Mouse (Mus musculus): ENCODE results near the gene Tcf12. TPM values are rescaled to one million over a fixed set of nuclear protein-coding genes. Genes with fewer than 3 reads are reported as not detected.
A peak's percentile ranks its signal among the peaks of the same experiment; 100 is the strongest.

Gene Tcf12
- total RNA-seq, 2 experiments from 2014 or later, result 41.0 to 50.0 TPM

DNA sequence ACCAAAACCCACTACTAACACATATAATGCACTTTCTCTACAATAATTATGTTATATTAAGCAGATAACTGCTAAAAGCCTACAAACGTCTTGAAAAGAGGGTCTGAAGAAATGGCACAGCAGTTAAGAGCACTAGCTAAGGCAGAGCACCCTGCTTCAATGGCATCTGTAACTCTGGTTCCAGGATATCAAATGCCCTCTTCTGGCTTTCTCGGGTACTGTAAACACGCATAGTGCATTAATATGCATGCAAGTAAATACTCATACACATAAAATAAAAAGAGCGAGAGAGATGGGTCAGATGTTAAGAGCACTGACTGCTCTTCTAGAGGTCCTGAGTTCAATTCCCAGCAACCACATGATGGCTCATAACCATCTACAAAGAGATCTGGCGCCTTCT is 17.0 kb downstream of the Tcf12 start:
- intact Hi-C loops (cut with DNase I), result no loop called here
- no peak for DNase-seq (ENCODE audit: extremely low spot score in 1 of 2, low spot score in 2 of 2)

DNA sequence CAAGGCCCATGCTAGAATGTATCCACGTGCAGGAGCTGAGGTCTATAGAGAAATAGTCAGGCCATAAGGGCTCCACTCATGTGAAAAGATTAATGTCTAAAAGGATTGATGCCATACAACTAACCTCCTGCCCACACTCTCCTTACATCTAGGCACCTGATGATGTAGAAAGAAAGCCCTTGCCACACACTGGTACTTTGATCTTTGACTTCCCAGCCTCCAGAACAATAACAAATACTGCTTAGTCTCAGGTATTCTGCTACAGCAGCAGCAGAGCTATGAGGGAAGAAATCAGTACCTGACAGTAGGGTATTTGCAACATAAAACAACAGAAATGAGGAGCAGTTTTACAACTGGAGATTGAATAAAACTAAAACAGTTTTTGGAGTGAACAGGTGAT is 19.5 kb downstream of the Tcf12 start:
- DNase-seq (ENCODE audit: extremely low spot score in 1 of 2, low spot score in 2 of 2), result no peak

DNA sequence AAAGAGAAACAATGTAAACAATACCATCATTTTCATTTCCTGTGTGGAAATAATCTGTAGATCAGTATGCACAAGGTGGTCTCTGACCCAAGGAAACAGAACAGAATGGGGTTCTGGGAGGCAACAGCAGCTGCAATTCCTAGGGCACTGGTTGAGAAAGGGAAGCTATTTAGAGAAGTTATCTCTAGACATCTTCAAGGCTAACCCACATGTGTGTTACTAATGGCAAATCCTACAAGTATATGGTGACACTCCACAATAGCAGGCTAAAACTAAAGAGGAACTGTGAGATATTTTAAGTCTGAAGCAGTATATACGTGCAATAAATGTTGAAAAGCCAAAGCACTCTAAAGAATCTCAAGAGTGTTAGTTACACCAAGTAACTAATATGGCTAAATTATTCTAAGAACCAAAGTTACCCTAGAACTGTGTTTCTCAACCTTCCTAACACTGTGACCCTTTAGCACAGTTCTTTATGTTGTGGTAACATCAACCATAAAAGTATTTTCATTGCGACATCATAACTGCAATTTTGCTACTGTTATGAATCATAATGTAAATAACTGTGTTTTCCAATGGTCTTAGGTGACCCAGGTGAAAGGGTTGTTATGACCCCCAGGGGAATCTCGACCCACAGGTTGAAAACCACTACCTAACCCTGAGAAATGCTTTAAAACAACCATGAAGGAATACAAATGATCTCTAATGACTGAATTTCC is 22.6 kb downstream of the Tcf12 start:
- no peak for DNase-seq (ENCODE audit: extremely low spot score in 1 of 2, low spot score in 2 of 2)
- intact Hi-C loops (cut with DNase I), result no loop called here

More for the DNA sequence above, 19.5 kb downstream of the Tcf12 start:
- intact Hi-C loops (cut with DNase I), result no loop called here

DNA sequence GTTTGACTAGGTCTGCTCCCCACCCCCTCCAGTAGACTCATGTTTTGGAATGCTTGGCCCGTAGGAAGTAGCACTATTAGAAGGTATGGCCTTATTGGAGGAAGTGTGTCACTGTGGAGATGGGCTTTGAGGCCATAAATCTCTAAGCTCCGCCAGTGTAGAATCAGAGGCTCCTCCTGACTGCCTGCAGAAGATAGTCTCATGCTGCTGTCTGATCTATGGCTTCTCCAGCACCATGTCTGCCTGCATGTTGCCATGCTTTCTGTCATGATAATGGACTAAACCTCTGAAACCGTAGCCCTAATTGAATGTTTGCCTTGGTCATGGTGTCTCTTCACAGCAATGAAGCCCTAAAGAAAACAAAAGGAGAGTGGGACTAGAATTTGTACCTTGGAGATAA is 26.7 kb downstream of the Tcf12 start:
- no peak for DNase-seq (ENCODE audit: extremely low spot score in 1 of 2, low spot score in 2 of 2)
- intact Hi-C loops (cut with DNase I), result no loop called here

DNA sequence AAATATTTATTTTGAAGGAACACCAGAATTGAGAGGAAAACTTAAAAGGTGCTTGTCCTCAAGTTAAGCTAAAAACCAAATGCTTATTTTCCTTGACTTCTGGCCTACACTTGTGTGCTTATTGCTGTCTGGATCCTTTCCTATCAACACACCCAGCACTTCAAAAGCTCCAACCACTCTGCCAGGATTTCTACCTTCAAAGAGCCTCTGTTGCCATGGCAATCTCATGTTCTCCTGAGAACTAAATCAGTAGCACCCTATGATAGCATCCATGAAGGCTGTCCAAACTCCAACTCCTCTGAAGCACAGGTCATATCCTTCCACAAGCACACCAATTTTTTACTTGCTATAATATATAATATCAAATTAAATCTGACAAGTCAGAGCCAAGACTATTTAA is 27.5 kb downstream of the Tcf12 start:
- peak; percentile 38 to 52 for DNase-seq (ENCODE audit: extremely low spot score in 1 of 2, low spot score in 2 of 2)
- intact Hi-C loops (cut with DNase I), result no loop called here

DNA sequence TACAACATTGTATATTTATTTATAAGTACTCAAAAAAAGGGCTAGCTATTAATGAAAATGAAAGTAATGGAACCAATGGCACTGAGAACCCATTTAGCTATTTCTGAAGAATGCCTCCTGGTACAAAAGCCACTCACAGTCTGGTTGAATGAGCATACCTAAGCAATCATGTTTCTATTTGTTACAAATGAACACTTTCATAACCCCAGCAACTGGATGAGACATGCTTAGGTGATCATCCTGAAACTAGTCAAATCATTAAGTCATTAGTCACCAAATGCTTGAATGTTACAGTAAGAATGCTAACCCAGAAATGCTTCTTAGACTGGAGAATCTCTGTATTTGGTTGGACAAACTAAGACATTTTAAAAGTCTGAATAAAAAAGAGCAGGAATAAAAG is 35.5 kb downstream of the Tcf12 start:
- no peak for DNase-seq (ENCODE audit: extremely low spot score in 1 of 2, low spot score in 2 of 2)
- intact Hi-C loops (cut with DNase I), result no loop called here

DNA sequence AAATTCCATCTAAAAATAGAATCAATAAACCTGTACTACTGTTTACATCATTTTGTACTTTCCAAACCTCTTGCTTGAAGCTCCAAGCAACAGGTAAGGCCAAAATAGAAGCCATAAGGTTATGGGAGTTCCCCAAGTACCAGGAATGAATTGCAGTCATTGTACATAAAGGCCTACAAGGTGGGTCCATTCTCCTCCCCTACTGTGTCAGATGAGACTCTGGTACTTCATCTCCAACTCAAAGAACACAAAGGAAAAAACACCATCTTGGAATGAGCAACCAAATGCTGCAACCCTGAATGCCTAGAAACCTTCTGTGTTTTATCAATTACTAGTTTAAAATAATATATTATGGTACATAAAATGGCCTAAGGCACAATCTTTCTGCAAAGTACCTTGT is 45.5 kb downstream of the Tcf12 start:
- intact Hi-C loops (cut with DNase I), result no loop called here
- DNase-seq (ENCODE audit: extremely low spot score in 1 of 2, low spot score in 2 of 2), result no peak

DNA sequence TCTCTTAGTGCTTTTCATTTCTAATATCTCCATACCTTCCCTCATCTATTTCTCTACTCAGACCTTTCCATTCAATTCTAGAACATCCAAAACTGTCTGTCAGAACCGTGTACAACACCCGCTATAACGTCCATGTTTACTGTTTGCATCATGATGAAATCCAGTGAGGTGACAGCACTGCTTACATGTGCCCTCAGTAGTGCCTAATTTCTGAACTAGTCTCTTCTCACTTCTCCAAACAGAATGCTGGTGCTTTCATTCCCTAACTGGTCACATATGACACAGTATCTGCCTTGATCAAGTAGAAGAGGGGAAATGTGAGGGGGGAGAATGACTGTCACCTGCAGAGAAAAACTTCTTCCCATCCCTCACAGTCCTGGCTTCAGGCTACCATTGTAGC is 58.5 kb downstream of the Tcf12 start:
- intact Hi-C loops (cut with DNase I), result no loop called here
- no peak for DNase-seq (ENCODE audit: extremely low spot score in 1 of 2, low spot score in 2 of 2)

DNA sequence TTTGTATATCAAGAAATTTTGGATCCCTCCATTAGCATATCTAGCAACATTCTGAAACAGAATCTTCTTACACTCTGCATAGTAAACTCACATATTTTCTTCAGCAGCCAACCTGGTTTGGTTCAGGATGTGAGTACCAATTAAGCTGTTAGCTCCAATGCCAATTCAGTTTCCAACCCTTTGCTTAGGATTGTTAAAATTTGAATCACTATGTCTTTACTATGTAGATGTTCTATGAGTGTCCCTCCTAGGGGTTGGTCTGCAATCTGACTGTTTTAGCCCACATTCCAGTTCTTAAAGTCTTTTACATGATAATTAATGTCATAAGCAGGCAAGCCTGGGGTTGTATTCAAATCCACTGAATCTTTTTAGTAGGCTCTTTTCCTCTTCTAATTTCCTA is 71.5 kb downstream of the Tcf12 start:
- no peak for DNase-seq (ENCODE audit: extremely low spot score in 1 of 2, low spot score in 2 of 2)
- intact Hi-C loops (cut with DNase I), result no loop called here

DNA sequence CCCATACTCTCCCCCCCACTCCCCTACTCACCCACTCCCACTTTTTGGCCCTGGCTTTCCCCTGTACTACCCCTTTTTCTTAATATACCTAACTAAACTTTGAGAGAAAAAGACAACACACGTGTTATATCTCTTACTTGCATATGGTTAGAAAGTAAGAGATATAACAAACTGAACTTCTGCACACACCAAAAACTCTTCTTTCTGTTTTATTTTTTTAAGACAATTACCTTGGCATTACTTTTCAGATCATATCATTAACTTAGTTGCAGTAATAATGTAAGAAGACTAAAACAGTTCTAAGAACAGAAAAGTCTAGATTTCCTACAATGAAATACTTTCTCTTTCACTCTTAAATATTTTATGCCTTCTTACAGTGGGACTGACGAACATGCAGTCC is 72.3 kb downstream of the Tcf12 start:
- intact Hi-C loops (cut with DNase I), result no loop called here
- no peak for DNase-seq (ENCODE audit: extremely low spot score in 1 of 2, low spot score in 2 of 2)

DNA sequence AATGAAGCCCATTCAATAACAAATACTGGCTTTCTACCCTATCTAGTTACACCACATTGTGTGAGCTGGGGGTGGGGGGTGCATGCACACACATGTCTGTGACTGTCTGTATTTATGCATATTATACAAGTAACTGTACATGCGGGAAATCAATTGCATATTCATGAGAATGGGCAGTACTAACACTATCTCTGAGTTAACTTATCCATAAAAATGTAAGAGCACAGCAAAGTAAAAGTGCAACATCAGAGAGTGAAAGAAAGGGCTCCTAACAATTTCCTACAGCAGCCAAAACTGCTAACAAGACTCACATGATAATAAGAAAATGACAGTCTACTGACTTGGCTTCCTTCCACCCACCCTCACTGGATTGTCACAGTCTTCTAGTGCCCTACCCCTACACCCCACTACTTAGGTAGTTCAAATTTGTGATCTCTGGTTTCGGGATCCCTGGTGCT is 74.6 kb downstream of the Tcf12 start:
- no peak for DNase-seq (ENCODE audit: extremely low spot score in 1 of 2, low spot score in 2 of 2)
- intact Hi-C loops (cut with DNase I), result no loop called here

DNA sequence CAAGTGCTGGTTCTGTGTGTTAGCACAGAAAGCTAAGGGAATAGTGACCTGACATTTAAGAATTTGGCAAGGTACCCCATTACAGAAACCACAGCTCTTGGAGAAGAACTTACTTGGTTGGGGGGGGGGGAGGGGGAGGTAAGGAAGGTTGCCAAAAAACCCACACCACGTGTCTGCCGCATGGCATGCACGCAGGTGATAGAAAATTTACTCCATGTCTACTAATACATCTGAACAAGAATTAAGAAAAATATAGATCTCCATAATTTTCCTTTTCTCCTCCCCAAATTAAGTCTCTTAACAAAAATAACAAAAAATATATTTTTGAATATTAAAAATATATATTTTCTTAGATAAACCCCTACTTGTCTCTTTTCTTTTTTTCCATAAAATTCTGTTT is 75.4 kb downstream of the Tcf12 start:
- DNase-seq (ENCODE audit: extremely low spot score in 1 of 2, low spot score in 2 of 2), result no peak
- intact Hi-C loops (cut with DNase I), result no loop called here

DNA sequence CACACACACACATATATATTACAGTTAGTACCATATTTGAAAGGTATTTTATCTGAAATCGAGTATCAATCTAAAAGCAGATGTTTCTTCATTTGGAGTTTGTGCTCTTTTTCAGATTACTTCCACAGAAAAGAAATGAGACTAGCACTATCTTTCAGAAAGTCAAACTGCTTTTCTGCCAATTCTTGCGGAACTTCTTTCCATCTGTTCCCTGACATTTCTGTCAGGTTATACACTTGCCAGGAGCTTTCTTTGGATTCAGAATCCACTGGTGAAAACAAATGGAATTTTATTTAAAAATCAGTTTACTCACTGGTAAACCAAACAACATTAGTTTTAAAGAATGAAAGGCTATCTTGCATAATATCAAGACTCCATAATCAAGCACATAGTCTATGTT is 78.4 kb downstream of the Tcf12 start:
- intact Hi-C loops (cut with DNase I), result no loop called here
- no peak for DNase-seq (ENCODE audit: extremely low spot score in 1 of 2, low spot score in 2 of 2)

DNA sequence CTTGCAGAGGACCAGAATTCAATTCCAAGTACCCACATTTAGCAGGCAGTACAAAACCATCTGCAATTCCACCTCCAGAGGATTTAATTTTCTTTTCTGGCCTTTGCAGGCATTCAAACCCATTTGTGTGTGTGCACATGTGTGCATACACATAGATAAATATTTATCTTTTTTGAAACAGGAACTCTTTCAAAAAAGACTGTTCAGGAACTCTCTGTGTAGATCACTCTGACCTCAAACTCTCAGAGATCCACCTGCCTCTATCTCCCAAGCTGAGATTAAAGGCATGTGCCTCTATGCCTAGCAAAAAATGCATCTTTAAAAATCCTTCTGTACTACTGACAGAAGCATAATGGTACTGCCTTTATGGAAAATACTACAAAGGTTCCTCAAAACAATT is 81.4 kb downstream of the Tcf12 start:
- intact Hi-C loops (cut with DNase I), result no loop called here
- DNase-seq (ENCODE audit: extremely low spot score in 1 of 2, low spot score in 2 of 2), result no peak

DNA sequence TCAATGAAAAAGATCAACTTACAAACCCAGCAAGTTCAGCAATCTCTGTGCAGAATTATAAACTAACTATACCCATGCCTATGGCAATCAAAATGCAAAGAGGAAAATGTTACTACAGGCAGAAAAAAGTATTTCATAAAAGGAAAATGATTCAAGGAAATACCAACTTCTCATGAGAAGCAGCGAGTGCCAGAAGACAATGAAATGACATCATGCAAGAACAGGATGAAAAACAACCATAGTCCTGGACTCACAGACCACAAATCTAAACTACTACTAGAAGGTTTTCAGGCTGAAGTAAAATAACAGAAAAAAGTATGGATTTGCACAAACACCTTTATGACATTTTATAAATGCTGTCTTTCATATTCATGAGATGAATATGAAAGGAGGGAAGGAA is 82.1 kb downstream of the Tcf12 start:
- no peak for DNase-seq (ENCODE audit: extremely low spot score in 1 of 2, low spot score in 2 of 2)
- intact Hi-C loops (cut with DNase I), result no loop called here

DNA sequence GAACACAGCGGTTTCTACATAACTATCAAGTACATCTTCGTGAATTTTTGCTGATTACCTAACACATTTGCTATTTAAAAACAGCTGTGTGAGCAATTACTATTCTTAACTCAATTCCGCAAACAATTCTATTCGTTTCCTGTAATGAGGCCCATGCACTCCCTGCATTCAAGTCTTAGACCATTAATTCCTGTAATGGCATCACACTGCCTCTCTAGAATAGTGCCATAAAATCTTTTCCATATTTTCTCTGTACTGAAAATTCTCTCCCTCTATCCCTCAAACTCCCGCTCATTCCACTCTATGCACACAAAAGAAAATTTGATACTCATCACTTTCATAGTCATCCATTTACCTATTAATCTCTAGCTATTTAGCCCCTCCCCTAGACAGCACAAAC is 88.4 kb downstream of the Tcf12 start:
- no peak for DNase-seq (ENCODE audit: extremely low spot score in 1 of 2, low spot score in 2 of 2)
- intact Hi-C loops (cut with DNase I), result no loop called here

DNA sequence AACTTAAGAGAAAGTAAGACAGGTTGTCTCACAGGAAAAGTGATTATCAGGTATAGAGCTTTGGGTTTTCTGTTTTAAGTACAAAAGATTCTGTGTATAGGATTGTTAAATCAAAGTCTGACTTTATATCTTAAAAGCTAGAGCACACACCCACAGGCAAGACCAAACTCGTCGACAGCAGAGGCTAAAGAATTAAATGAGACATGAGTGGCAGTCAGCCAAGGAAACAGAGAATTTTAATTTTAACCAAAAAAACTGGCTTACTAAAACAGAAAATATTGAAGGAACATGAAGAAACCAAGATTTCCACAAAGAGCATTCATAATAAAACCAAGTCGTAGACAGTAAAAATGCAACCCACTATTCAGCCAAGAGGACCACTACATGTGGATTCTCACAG is 90.2 kb downstream of the Tcf12 start:
- peak in 1 of 2 experiments; percentile 23 for DNase-seq (ENCODE audit: extremely low spot score in 1 of 2, low spot score in 2 of 2)
- intact Hi-C loops (cut with DNase I), result no loop called here

DNA sequence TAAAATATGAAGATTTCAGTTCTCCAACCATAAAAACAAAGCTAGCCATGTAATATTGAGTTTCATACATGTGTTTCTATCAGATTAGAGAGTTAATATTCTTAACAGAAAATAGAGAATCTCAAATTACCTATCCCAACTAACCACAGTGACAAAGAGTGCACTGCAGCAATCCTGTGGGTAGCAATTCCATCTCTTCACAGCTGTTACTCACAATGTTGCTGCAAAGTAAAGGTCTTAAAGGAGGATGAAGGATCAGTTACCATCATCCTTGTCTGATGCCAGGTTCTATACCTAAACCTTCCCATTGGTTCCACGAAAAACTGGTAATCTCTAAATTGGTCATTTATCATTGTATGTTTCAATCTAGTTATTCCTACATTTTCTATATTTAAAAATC is 95.7 kb downstream of the Tcf12 start:
- intact Hi-C loops (cut with DNase I), result no loop called here
- DNase-seq (ENCODE audit: extremely low spot score in 1 of 2, low spot score in 2 of 2), result no peak

DNA sequence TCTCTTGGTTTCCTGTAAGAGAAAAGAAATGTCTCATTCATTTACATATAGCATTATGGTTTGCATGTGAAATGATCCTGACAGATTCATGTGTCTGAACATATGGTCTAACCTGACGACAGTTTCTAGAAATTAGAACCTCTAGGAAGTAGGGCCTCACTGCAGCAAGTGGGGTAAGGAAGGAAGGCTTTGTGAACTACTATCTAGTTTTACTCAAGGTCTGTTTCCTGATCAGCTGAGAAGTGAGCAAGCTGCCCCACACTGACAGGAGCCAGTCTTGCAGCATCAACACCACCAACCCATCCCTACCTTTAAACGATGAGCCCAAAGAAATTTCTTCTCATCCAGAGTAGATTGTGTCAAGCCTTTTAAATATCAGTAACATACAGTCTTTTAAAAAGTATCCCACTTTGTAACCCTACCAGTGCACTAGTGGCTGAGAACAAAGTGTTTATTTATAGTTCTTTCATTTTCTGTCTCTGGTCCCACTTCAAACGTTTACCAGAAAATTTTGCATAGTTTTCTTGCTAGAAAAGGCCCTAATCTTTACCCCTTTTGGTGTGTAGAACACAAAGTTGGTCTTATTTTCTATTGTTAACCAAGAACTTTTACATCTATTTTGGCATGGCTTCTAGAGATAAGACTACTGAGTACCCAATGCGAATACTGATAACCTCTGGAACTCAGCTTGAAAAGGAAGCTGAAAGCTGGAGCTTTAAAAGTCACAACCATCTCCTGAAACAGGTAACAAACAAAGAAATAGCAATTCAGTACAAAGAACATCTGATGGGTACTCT is 96.9 kb downstream of the Tcf12 start:
- intact Hi-C loops (cut with DNase I), result no loop called here
- no peak for DNase-seq (ENCODE audit: extremely low spot score in 1 of 2, low spot score in 2 of 2)

DNA sequence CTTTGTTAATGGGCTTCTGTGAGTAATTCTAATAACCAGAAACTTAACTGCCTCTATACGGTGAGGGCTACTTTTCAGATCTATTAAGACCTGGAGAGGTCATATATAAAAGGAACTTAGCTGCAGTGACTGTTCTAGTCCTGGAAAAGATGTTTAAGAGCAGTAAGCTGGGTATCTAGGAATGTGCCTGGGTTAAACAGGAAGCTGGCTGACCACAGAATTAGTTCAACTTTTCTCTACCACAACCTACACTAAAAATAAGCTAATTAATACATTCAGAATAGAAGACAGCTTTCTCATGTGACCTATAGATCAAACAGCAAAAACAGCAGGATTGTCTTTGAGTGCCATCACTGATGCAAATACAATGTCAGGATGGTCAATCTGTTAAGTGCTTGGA is 98.1 kb downstream of the Tcf12 start:
- intact Hi-C loops (cut with DNase I), result no loop called here
- no peak for DNase-seq (ENCODE audit: extremely low spot score in 1 of 2, low spot score in 2 of 2)

DNA sequence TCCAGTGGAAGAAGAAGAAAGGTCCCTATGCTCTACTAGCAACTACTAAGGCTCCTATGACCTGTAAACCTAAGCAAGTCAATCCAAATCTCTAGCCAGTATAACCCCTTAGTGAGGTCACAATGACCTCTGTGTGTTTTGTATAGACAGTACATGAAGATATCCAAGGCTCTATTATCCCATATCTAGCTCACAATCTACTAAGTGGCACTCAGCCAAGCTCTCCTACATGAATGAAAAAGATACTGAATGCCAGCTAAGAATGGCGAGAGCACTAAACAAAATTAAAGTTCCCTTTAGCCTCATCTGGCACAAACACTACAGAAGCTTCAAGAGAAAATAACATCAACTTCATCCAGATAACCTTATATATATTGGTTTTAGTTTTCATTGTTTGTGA is 103.0 kb downstream of the Tcf12 start:
- no peak for DNase-seq (ENCODE audit: extremely low spot score in 1 of 2, low spot score in 2 of 2)
- intact Hi-C loops (cut with DNase I), result no loop called here

Data from left cerebral cortex, postnatal 10 days (tissue).